38 mouse cellular contexts compared by ENCODE assay signal in the genomic region with DNA sequence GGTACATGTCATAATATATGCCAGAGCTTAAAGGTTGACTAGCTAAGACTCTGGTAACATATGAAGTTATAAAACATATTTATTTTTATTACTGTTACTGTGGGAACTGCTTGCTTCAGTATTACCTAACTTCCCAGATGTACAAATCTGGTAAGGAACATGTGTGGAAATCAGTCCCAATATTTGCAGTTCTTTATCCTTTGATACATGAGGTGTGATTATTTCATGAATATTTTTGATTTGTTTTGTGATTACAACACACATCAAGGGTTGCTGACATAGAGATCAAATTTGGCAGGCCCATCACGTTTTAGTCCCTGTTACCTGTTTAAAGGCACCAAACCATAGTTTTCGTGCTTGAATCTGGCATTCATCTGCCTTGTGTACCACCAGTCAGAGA. TPM values are rescaled to one million over a fixed set of nuclear protein-coding genes. Genes with fewer than 3 reads are reported as not detected.
"Had no signal": no experiment of that assay in that cellular context is flagged by ENCODE, and none has a peak within 500 bp of the region (broad histone marks: within the 10 kb centered on the region; RNA-seq: fewer than 3 reads in every experiment).

No protein-coding gene starts in this region.

- H3K27ac ChIP-seq: embryonic facial prominence, embryonic 10.5 days; embryonic facial prominence, embryonic 12.5 days; embryonic facial prominence, embryonic 13.5 days; embryonic facial prominence, embryonic 15.5 days; forebrain, embryonic 10.5 days; forebrain, embryonic 12.5 days; forebrain, embryonic 13.5 days; forebrain, embryonic 15.5 days; gastrocnemius, adult 2 months had no signal

- H3K4me2 ChIP-seq: embryonic facial prominence, embryonic 12.5 days; embryonic facial prominence, embryonic 13.5 days; embryonic facial prominence, embryonic 15.5 days; forebrain, embryonic 12.5 days; forebrain, embryonic 13.5 days; forebrain, embryonic 15.5 days had no signal

- H3K9ac ChIP-seq: embryonic facial prominence, embryonic 12.5 days; embryonic facial prominence, embryonic 13.5 days; embryonic facial prominence, embryonic 15.5 days; forebrain, embryonic 12.5 days; forebrain, embryonic 13.5 days; forebrain, embryonic 15.5 days; forebrain, postnatal 0 days had no signal

- H3K36me3 ChIP-seq: embryonic facial prominence, embryonic 10.5 days; embryonic facial prominence, embryonic 12.5 days; embryonic facial prominence, embryonic 13.5 days; embryonic facial prominence, embryonic 15.5 days; forebrain, embryonic 10.5 days; forebrain, embryonic 12.5 days; forebrain, embryonic 15.5 days had no signal

- DNase-seq: cerebellum, adult 2 months; cerebellum, adult 8-10 months; cerebellum, adult 9-10 months; cerebellum, adult 9-11 months; cerebellum, postnatal 10 days; cerebellum, postnatal 14 days; cerebellum, postnatal 25 days; cerebellum, postnatal 36 days; embryo, embryonic 11 days; forebrain, postnatal 0 days; gastrocnemius, adult 2 months; gastrocnemius, postnatal 10 days; gastrocnemius, postnatal 14 days; gastrocnemius, postnatal 25 days; gastrocnemius, postnatal 36 days; heart, adult 11 months; heart, adult 18-20 months had no signal

- H3K4me1 ChIP-seq: embryonic facial prominence, embryonic 10.5 days; embryonic facial prominence, embryonic 12.5 days; embryonic facial prominence, embryonic 13.5 days; embryonic facial prominence, embryonic 15.5 days; forebrain, embryonic 10.5 days; forebrain, embryonic 12.5 days; forebrain, embryonic 13.5 days; forebrain, embryonic 15.5 days had no signal

- H3K27me3 ChIP-seq: embryonic facial prominence, embryonic 12.5 days; embryonic facial prominence, embryonic 13.5 days; embryonic facial prominence, embryonic 15.5 days; forebrain, embryonic 12.5 days; forebrain, embryonic 13.5 days; forebrain, embryonic 15.5 days had no signal

- H3K4me3 ChIP-seq: embryonic facial prominence, embryonic 10.5 days; embryonic facial prominence, embryonic 12.5 days; embryonic facial prominence, embryonic 13.5 days; embryonic facial prominence, embryonic 15.5 days; erythroblast, embryonic 14.5 days; forebrain, embryonic 10.5 days; forebrain, embryonic 12.5 days; forebrain, embryonic 13.5 days; forebrain, embryonic 15.5 days; gastrocnemius, adult 2 months had no signal

- ATAC-seq: forebrain, embryonic 13.5 days; forebrain, embryonic 14.5 days; forebrain, embryonic 15.5 days; forebrain, embryonic 16.5 days; forebrain, postnatal 0 days had no signal

- H3K9me3 ChIP-seq: embryonic facial prominence, embryonic 10.5 days; embryonic facial prominence, embryonic 12.5 days; embryonic facial prominence, embryonic 15.5 days; forebrain, embryonic 10.5 days; forebrain, embryonic 12.5 days; forebrain, embryonic 13.5 days; forebrain, embryonic 15.5 days had no signal

RNA-seq across cellular contexts. Expression of a gene that starts 20.8 kb away (rescaled TPM):
- total RNA-seq: common myeloid progenitor, adult 5-6 weeks; forebrain, postnatal 0 days; gastrocnemius, adult 18-20 months; gastrocnemius, adult 2 months; gastrocnemius, adult 8-10 months; gastrocnemius, postnatal 10 days; gastrocnemius, postnatal 14 days; gastrocnemius, postnatal 25 days; gastrocnemius, postnatal 36 days; gastrocnemius, postnatal 4 days; granulocyte monocyte progenitor cell, adult 5-6 weeks had no signal
- polyA plus RNA-seq: cerebellum, adult 2 months; cortical plate, adult 2 months; embryonic facial prominence, embryonic 10.5 days; embryonic facial prominence, embryonic 11.5 days; embryonic facial prominence, embryonic 12.5 days; embryonic facial prominence, embryonic 13.5 days; embryonic facial prominence, embryonic 14.5 days; embryonic facial prominence, embryonic 15.5 days; erythroblast, embryonic 14.5 days; forebrain, embryonic 10.5 days; forebrain, embryonic 11.5 days; forebrain, embryonic 12.5 days; forebrain, embryonic 13.5 days; forebrain, embryonic 14.5 days; forebrain, embryonic 15.5 days; forebrain, embryonic 16.5 days; forebrain, postnatal 0 days; frontal cortex, adult 2 months had no signal

RNA-seq across cellular contexts. Expression of a gene that starts 26.2 kb away (rescaled TPM):
- total RNA-seq: common myeloid progenitor, adult 5-6 weeks; forebrain, postnatal 0 days; gastrocnemius, adult 18-20 months; gastrocnemius, adult 2 months; gastrocnemius, adult 8-10 months; gastrocnemius, postnatal 14 days; gastrocnemius, postnatal 25 days; gastrocnemius, postnatal 36 days; granulocyte monocyte progenitor cell, adult 5-6 weeks had no signal
- polyA plus RNA-seq: cerebellum, adult 2 months; cortical plate, adult 2 months; embryonic facial prominence, embryonic 10.5 days; embryonic facial prominence, embryonic 11.5 days; erythroblast, embryonic 14.5 days; forebrain, embryonic 10.5 days; forebrain, embryonic 11.5 days; forebrain, embryonic 13.5 days; forebrain, embryonic 14.5 days; forebrain, embryonic 15.5 days; forebrain, embryonic 16.5 days; forebrain, postnatal 0 days had no signal
